Mouse (Mus musculus) midbrain, embryonic 12.5 days (tissue): ENCODE data around the gene Col28a1. TPM values are rescaled to one million over a fixed set of nuclear protein-coding genes. Genes with fewer than 3 reads are reported as not detected.

Experiments used
- ATAC-seq: fragments of 200-750 bp; cut with Nextera tagmentation; 2 replicates; pipeline ENCODE4 v1.8.0; 2017; ENCODE audit warnings: low read depth, moderate TSS enrichment, moderate library complexity; ENCODE audit not compliant: low FRiP score
- H3K27ac ChIP-seq: fragments of 300-500 bp; sonication (generic); replicated peaks from 2 replicates; pipeline ENCODE4 v1.5.1; 2016; ENCODE audit warnings: mild to moderate bottlenecking
- H3K27me3 ChIP-seq: fragments of 300-500 bp; sonication (generic); 2 replicates; pipeline ENCODE4 v1.6.1; 2016; ENCODE audit warnings: mild to moderate bottlenecking
- H3K36me3 ChIP-seq: fragments of 300-500 bp; sonication (generic); 2 replicates; pipeline ENCODE4 v1.6.1; 2016
- H3K4me1 ChIP-seq: fragments of 300-500 bp; sonication (generic); 2 replicates; pipeline ENCODE4 v1.6.1; 2016
- H3K4me2 ChIP-seq: fragments of 300-500 bp; sonication (generic); replicated peaks from 2 replicates; pipeline ENCODE4 v1.6.1; 2016; ENCODE audit warnings: mild to moderate bottlenecking, moderate library complexity
- H3K4me3 ChIP-seq: fragments of 300-500 bp; sonication (generic); 2 replicates; pipeline ENCODE4 v1.5.1; 2016; ENCODE audit warnings: mild to moderate bottlenecking
- H3K9ac ChIP-seq: fragments of 300-500 bp; sonication (generic); replicated peaks from 2 replicates; pipeline ENCODE4 v1.6.1; 2016; ENCODE audit warnings: mild to moderate bottlenecking, moderate library complexity
- H3K9me3 ChIP-seq: fragments of 300-500 bp; sonication (generic); 2 replicates; pipeline ENCODE4 v1.6.1; 2016; ENCODE audit warnings: mild to moderate bottlenecking
- WGBS: fragments of 180-500 bp; shearing (Covaris S2); methylation state at CpG from one replicate; pipeline ENCODE4 v1.1.7; 2016; 5-methylcytosine and 5-hydroxymethylcytosine counted together
- polyA plus RNA-seq: library from polyadenylated mRNA; unstranded; fragments of >200 nt; fragmentation: Nextera tagmentation; extraction: Ambion mirVana; gene quantifications from 2 replicates; pipeline ENCODE4 v1.2.1, GENCODE M21; 2016

Col28a1 gene
- 0.08 TPM in 1 of 2 replicates, not detected in the other for polyA plus RNA-seq

GRCm38 (mm10) chr6:8192517-8192916, at the start of gene Col28a1:
Gene Col28a1 (minus strand): TSS chr6:8192617.
- H3K9ac ChIP-seq: no peak within 1 kb of the TSS
- H3K9me3 ChIP-seq: peaks cover 6% of the 10 kb centered on the region
- no peak within 1 kb of the TSS for H3K4me3 ChIP-seq
- H3K4me2 ChIP-seq: no peak within 1 kb of the TSS
- no peak within 1 kb of the TSS for H3K27ac ChIP-seq
- H3K27me3 ChIP-seq: no peaks in the 10 kb centered on the region
- H3K36me3 ChIP-seq: no peaks in the 10 kb centered on the region
- no peaks in the 10 kb centered on the region for H3K4me1 ChIP-seq
- ATAC-seq: no peak

- ATAC-seq: no peak
- H3K4me3 ChIP-seq: no peak overlapping the region
- no peak overlapping the region for H3K27ac ChIP-seq
- H3K9ac ChIP-seq: no peak overlapping the region
- H3K4me2 ChIP-seq: no peak overlapping the region
- H3K36me3 ChIP-seq: peaks cover 18% of the 10 kb centered on the region; the same call in 1 of the 2 replicates
- no peaks in the 10 kb centered on the region for H3K4me1 ChIP-seq
- H3K27me3 ChIP-seq: no peaks in the 10 kb centered on the region
- WGBS: 88% methylated on average over 3 of the region's 3 CpGs
- no peaks in the 10 kb centered on the region for H3K9me3 ChIP-seq
These were observed 36.2 kb upstream of the Col28a1 start for GRCm38 (mm10) chr6:8228596-8228995.

DNA sequence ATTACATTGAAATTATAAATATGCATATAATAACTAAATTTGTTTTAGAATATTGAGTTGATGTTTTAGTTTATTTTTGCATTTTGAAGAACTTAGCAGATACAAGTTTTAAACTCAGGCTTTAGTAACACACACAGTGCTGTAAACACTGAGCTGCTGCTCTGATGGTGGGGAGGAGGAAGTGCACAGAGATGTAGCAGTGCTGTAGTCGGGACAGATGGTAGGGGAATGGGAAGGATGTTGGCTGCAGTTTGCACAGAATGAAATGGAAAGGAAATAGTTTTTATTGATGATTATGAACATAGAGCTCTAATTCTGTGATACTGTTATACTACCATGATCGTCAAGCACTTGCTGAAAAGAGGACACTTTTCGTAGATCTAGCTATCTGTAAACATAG, 34.6 kb upstream of the Col28a1 start:
- Histone ChIP-seq H3K27ac (no peak overlapping the region), H3K9me3 (no peaks in the 10 kb centered on the region), H3K4me1 (no peaks in the 10 kb centered on the region), H3K36me3 (peaks cover 17% of the 10 kb centered on the region), H3K27me3 (no peaks in the 10 kb centered on the region), H3K4me3 (no peak overlapping the region), H3K9ac (no peak overlapping the region), H3K4me2 (no peak overlapping the region)
- no peak for ATAC-seq
- WGBS: 93% methylated on average over 3 of the region's 3 CpGs

- Histone ChIP-seq H3K9ac (no peak overlapping the region), H3K27ac (no peak overlapping the region), H3K4me3 (no peak overlapping the region), H3K36me3 (peaks cover 9% of the 10 kb centered on the region), H3K9me3 (no peaks in the 10 kb centered on the region), H3K4me2 (peak overlapping the region; percentile 55), H3K27me3 (no peaks in the 10 kb centered on the region), H3K4me1 (peaks cover 11% of the 10 kb centered on the region)
- ATAC-seq: no peak
- 89% methylated on average over 3 of the region's 3 CpGs for WGBS
These were observed 18.2 kb upstream of the Col28a1 start for GRCm38 (mm10) chr6:8210661-8211060.

DNA sequence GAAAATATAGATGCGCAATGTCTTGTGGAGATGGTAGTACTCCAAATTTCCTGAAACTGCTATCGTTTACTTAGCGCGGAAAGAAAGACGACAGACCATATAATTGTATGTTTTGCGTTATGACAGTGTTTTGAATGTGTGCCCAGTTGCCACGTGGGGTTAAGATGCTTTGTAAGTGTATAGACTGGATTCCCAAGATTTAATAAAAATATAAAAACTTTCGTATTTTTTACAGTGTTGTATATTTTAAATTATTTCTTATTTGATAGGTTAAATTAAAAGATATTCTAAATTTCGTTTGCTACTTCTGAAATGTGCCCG, 17.4 kb upstream of the Col28a1 start:
- H3K9ac ChIP-seq: peak overlapping the region; percentile 87
- peak overlapping the region; percentile 55 for H3K4me2 ChIP-seq
- no peaks in the 10 kb centered on the region for H3K9me3 ChIP-seq
- peak overlapping the region; percentile 94 for H3K27ac ChIP-seq
- H3K4me3 ChIP-seq: peak overlapping the region; percentile 79
- H3K27me3 ChIP-seq: no peaks in the 10 kb centered on the region
- 11% methylated on average over 10 of the region's 10 CpGs for WGBS
- peaks cover 11% of the 10 kb centered on the region for H3K4me1 ChIP-seq
- no peak; the same call in 1 of the 2 replicates for ATAC-seq
- H3K36me3 ChIP-seq: peaks cover under 1% of the 10 kb centered on the region; the same call in 1 of the 2 replicates

GRCm38 (mm10) chr6:8209047-8209865, 16.8 kb upstream of the Col28a1 start, which contains the start of gene Mios:
Gene Mios (plus strand): TSS chr6:8209222.
- Histone ChIP-seq H3K27ac (peak within 1 kb of the TSS; percentile 94), H3K9me3 (no peaks in the 10 kb centered on the region), H3K36me3 (no peaks in the 10 kb centered on the region), H3K4me1 (peaks cover 11% of the 10 kb centered on the region), H3K4me2 (peak within 1 kb of the TSS; percentile 55), H3K9ac (peak within 1 kb of the TSS; percentile 87), H3K27me3 (no peaks in the 10 kb centered on the region), H3K4me3 (peak within 1 kb of the TSS; percentile 79)
- ATAC-seq: peak; percentile 99
- under 1% methylated on average over 87 of the region's 90 CpGs for WGBS

DNA sequence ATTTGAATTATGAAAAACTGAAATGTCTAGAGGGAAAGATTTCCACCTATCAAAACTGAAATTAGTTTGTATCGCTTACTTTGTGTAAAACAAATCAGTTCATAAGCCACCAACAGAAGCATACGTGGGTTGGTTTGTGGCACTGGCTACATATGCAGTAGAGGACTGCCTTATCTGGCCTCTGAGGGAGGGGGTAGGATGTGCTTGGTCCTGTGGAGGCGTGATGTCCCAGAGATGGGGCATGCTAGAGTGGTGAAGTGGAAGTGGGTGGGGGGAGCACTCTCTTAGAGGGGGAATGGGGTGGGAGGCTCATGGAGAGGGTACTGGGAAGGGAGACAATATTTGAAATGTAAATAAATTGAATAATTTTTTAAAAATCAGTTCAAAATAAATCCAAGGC, 2.5 kb downstream of the Col28a1 start:
- H3K4me2 ChIP-seq: no peak overlapping the region
- no peak overlapping the region for H3K27ac ChIP-seq
- 76% methylated on average over 3 of the region's 3 CpGs for WGBS
- no peaks in the 10 kb centered on the region for H3K4me1 ChIP-seq
- no peaks in the 10 kb centered on the region for H3K36me3 ChIP-seq
- 0 out of 2 replicates have a peak, but pooled peaks have one; percentile 52 for ATAC-seq
- H3K27me3 ChIP-seq: no peaks in the 10 kb centered on the region
- H3K9me3 ChIP-seq: no peaks in the 10 kb centered on the region
- H3K9ac ChIP-seq: no peak overlapping the region
- no peak overlapping the region for H3K4me3 ChIP-seq

GRCm38 (mm10) chr6:8188599-8189233, 3.7 kb downstream of the Col28a1 start:
- no peak overlapping the region for H3K9ac ChIP-seq
- H3K4me3 ChIP-seq: no peak overlapping the region
- H3K4me2 ChIP-seq: no peak overlapping the region
- H3K9me3 ChIP-seq: no peaks in the 10 kb centered on the region
- no peak overlapping the region for H3K27ac ChIP-seq
- H3K4me1 ChIP-seq: no peaks in the 10 kb centered on the region
- no peaks in the 10 kb centered on the region for H3K27me3 ChIP-seq
- WGBS: 92% methylated on average over 3 of the region's 3 CpGs
- no peaks in the 10 kb centered on the region for H3K36me3 ChIP-seq
- ATAC-seq: peak; percentile 47; the same call in 1 of the 2 replicates

DNA sequence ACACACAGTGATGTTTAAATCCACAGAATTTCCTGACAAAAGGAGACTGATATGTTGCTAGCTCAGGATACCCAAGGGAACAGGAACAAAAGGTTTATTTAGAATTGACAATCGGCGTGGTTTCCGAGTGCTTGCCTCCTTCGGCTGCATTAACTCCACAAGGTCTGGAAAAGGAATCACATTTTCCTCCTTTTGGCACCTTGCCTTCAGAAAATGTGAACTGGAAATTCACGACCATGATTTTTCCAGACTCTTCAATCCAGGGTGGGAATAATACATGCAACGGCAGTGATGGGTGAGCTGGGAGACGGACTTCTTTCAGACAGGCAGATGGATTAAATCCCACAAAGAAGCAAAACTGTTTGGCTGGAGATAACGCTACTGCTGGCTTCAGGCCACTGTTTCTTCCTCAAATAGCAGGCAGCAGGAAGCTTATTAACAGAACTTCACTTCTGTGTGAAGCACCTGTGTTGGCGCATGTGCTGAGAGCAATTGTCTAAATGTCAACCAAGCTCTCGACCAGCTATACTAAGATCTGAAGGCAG, 13.9 kb downstream of the Col28a1 start:
- Histone ChIP-seq H3K9ac (no peak overlapping the region), H3K4me3 (peak overlapping the region; percentile 16), H3K27ac (peak overlapping the region; percentile 69), H3K4me1 (peaks cover 12% of the 10 kb centered on the region), H3K9me3 (no peaks in the 10 kb centered on the region), H3K27me3 (no peaks in the 10 kb centered on the region), H3K4me2 (peak overlapping the region; percentile 34), H3K36me3 (no peaks in the 10 kb centered on the region)
- WGBS: 12% methylated on average over 10 of the region's 10 CpGs
- peak; percentile 77 for ATAC-seq

DNA sequence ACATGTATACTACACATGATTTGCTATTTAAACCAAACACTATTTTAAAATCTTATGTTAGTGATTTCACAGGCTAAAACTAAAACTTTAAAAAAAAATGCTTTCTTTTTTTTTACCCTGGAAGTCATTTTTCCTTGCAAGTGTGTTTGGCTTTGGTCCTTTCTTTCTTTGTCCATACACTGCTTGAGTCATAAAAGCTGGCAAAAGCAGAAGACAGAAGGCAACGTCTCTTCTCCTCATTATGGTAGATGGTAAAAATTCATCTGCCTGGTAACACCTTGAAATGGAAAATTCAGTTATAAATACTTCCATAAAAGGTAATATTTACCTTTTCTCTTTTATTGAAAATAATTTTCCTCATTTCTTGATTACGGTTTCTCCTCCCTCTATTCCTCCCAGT, 16.3 kb downstream of the Col28a1 start:
- no peak for ATAC-seq
- WGBS: 95% methylated on average over 2 of the region's 2 CpGs
- H3K4me3 ChIP-seq: no peak overlapping the region

GRCm38 (mm10) chr6:8175346-8175745, 17.1 kb downstream of the Col28a1 start:
- no peak for ATAC-seq
- H3K4me1 ChIP-seq: peaks cover 12% of the 10 kb centered on the region
- H3K27ac ChIP-seq: no peak overlapping the region
- no peaks in the 10 kb centered on the region for H3K27me3 ChIP-seq
- no peak overlapping the region for H3K9ac ChIP-seq
- no peaks in the 10 kb centered on the region for H3K36me3 ChIP-seq
- 96% methylated on average over 7 of the region's 7 CpGs for WGBS
- H3K4me2 ChIP-seq: no peak overlapping the region
- H3K9me3 ChIP-seq: no peaks in the 10 kb centered on the region
- H3K4me3 ChIP-seq: no peak overlapping the region

More for the DNA sequence above, 16.3 kb downstream of the Col28a1 start:
- H3K4me2 ChIP-seq: no peak overlapping the region
- no peaks in the 10 kb centered on the region for H3K9me3 ChIP-seq
- no peaks in the 10 kb centered on the region for H3K36me3 ChIP-seq
- no peak overlapping the region for H3K9ac ChIP-seq
- H3K4me1 ChIP-seq: peaks cover 12% of the 10 kb centered on the region
- no peak overlapping the region for H3K27ac ChIP-seq
- H3K27me3 ChIP-seq: no peaks in the 10 kb centered on the region

GRCm38 (mm10) chr6:8174062-8174461, 18.4 kb downstream of the Col28a1 start:
- Histone ChIP-seq H3K9ac (no peak overlapping the region), H3K27ac (no peak overlapping the region), H3K4me3 (no peak overlapping the region), H3K36me3 (no peaks in the 10 kb centered on the region), H3K4me2 (no peak overlapping the region), H3K27me3 (no peaks in the 10 kb centered on the region), H3K4me1 (peaks cover 10% of the 10 kb centered on the region), H3K9me3 (no peaks in the 10 kb centered on the region)
- no peak for ATAC-seq
- 62% methylated on average over 2 of the region's 2 CpGs for whole genome bisulfite sequencing
